Mouse (Mus musculus) kidney, adult 2 months (tissue): ENCODE results near the gene Disp1.

Experiments
- CTCF ChIP-seq: fragments of 200-500 bp; conservative IDR thresholded peaks from 2 replicates; pipeline ENCODE4 v1.5.1; 2011; ENCODE audit warnings: low read depth, mild to moderate bottlenecking, control low read depth, low read length, moderate library complexity, mixed read lengths; ENCODE audit not compliant: insufficient read depth, insufficient read length
- POLR2A ChIP-seq: fragments of 200-500 bp; IDR thresholded peaks from one replicate; pipeline ENCODE4 v1.6.1; 2011; ENCODE audit warnings: low read depth, low read length, control low read depth

DNA sequence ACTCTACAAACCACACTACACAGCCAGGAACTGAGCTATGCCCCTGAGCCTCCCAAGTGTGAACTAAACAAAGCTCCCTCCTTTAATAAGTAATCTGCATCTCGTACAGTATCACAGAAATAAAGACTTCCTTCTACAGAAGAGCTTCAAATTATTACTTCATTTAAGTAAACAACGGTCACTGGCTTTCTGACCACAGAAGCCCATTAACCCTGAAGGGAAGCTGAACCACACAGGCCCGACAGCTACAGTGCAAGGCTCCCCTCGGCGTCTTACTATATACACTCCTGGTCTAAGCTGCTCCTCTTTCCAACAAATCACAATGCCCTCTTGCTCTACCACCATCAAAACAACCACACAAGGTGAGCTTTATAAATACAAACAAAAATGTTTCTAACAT lies 50.2 kb downstream of the Disp1 start:
- TF ChIP-seq POLR2A (no peak), CTCF (no peak)
